Mouse (Mus musculus) cerebellum, adult 8-10 months (tissue): ENCODE data around the gene Ap3b2.

ENCODE experiments used
- DNase-seq: peaks from one replicate; pipeline ENCODE4 v3.0.0; 2022

Ap3b2 gene

GRCm38 (mm10) chr7:81475221-81475620 is 18.5 kb downstream of the Ap3b2 start:
- DNase-seq = no peak

GRCm38 (mm10) chr7:81464906-81465450 is 28.7 kb downstream of the Ap3b2 start:
- DNase-seq = no peak

- no peak for DNase-seq
Measured at GRCm38 (mm10) chr7:81464116-81464515, 29.6 kb downstream of the Ap3b2 start.

- no peak for DNase-seq
Measured at GRCm38 (mm10) chr7:81462815-81463214, 30.9 kb downstream of the Ap3b2 start.

GRCm38 (mm10) chr7:81455155-81455651 is 38.5 kb downstream of the Ap3b2 start, which contains the start of gene Cpeb1:
Cpeb1 (minus strand) TSS chr7:81455465.
- peak; percentile 44 for DNase-seq

GRCm38 (mm10) chr7:81454331-81455039 is 39.2 kb downstream of the Ap3b2 start:
- DNase-seq = peak; percentile 42

GRCm38 (mm10) chr7:81453443-81454274 is 40.1 kb downstream of the Ap3b2 start:
- peak; percentile 29 for DNase-seq

GRCm38 (mm10) chr7:81452971-81453441 is 40.7 kb downstream of the Ap3b2 start:
- peak; percentile 17 for DNase-seq
